Comparison of ENCODE assay signal across 9 mouse cellular contexts in the genomic region with DNA sequence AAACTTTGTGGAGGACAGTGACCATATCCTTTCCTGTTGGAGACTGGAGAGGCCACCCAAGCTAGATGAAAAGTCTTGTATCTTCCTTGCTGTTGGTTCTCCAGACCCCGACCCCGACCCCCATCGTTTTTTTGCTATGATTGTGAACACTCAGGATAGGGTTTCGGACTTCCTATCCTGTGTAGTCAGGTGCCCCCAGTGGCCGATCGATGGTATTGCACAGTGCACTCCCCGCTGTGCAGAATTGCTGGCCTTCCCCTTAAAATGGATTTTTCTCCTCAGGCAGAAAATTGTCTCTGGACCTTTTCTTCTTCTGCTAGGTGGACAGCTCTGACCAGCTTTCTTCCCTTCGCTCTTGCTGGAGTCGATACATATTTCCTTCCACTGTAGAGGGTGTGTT. TPM values are rescaled to one million over a fixed set of nuclear protein-coding genes. Genes with fewer than 3 reads are reported as not detected.
A peak's percentile ranks its signal among the peaks of the same experiment; 100 is the strongest.
DNase-seq lines count a peak whose midpoint lies in the region; ATAC-seq and TF ChIP-seq lines count a peak whose summit lies in the region.
"Had no signal": no experiment of that assay in that cellular context is flagged by ENCODE, and none has a peak within 500 bp of the region (broad histone marks: within the 10 kb centered on the region; RNA-seq: fewer than 3 reads in every experiment).

No protein-coding gene starts in this region.

- in situ Hi-C loops in CH12.LX (cut with MboI; ENCODE audit: low pct_ligation_motif_present, low pct_unique_long_range_greater_than_20kb, low sequenced_read_pairs): no loop called here

- no peak overlapping the region for H3K4me2 ChIP-seq in kidney, embryonic 15.5 days
- no peak overlapping the region for H3K4me2 ChIP-seq in CH12.LX (ENCODE audit: insufficient read depth, low read depth, poor library complexity, severe bottlenecking)

- TF ChIP-seq POLR2A in CH12.LX (IDR thresholded peaks at IDR 0.05; ENCODE audit: low read depth, low read length): no peak

- no peaks in the 10 kb centered on the region for H3K79me2 ChIP-seq in CH12.LX (replicated peaks; ENCODE audit: control insufficient read depth, extremely low read depth, insufficient read depth, poor library complexity, severe bottlenecking)

- dilution Hi-C loops in CH12.LX (cut with MboI; ENCODE audit: extremely low pct_ligation_motif_present, extremely low pct_unique_long_range_greater_than_20kb, low sequenced_read_pairs): no loop called here

- ATAC-seq in kidney, embryonic 15.5 days (replicated peaks; ENCODE audit: low FRiP score): no peak
- ATAC-seq in megakaryocyte-erythroid progenitor cell, adult 5-6 weeks (replicated peaks; ENCODE audit: low FRiP score, low TSS enrichment, poor library complexity, severe bottlenecking): no peak

- no peak for TF ChIP-seq EP300 in CH12.LX (IDR thresholded peaks at IDR 0.05; ENCODE audit: low read length)

- TF ChIP-seq RAD21 in CH12.LX (IDR thresholded peaks at IDR 0.05; ENCODE audit: low read depth, low read length): peak; percentile 32

- H3K4me1 ChIP-seq in kidney, embryonic 15.5 days: no peaks in the 10 kb centered on the region
- H3K4me1 ChIP-seq in CH12.LX (ENCODE audit: control insufficient read depth in 1 of 2, insufficient read depth in 2 of 2): no peaks in the 10 kb centered on the region

- no peak overlapping the region for H3K27ac ChIP-seq in kidney, embryonic 15.5 days
- H3K27ac ChIP-seq in CH12.LX (ENCODE audit: insufficient read depth, low read depth): no peak overlapping the region

- H3K27me3 ChIP-seq in kidney, embryonic 15.5 days: 0 out of 2 replicates have a peak, but pooled peaks cover 4% of the 10 kb centered on the region
- H3K27me3 ChIP-seq in CH12.LX (replicated peaks): peaks cover 59% of the 10 kb centered on the region

- H3K4me3 ChIP-seq in kidney, embryonic 15.5 days (replicated peaks): no peak overlapping the region
- no peak overlapping the region for H3K4me3 ChIP-seq in CH12.LX (replicated peaks in 1 of 3; ENCODE audit: low read depth in 2 of 3, low read length in 2 of 3, poor library complexity in 1 of 3)

- no peaks in the 10 kb centered on the region for H3K36me3 ChIP-seq in kidney, embryonic 15.5 days
- H3K36me3 ChIP-seq in CH12.LX (replicated peaks in 1 of 2; ENCODE audit: control insufficient read depth in 1 of 2, insufficient read depth in 1 of 2, low read length in 1 of 2): no peaks in the 10 kb centered on the region

- H3K9ac ChIP-seq in kidney, embryonic 15.5 days: no peak overlapping the region
- no peak overlapping the region for H3K9ac ChIP-seq in CH12.LX (ENCODE audit: insufficient read depth, low read depth)

- no peaks in the 10 kb centered on the region for H3K9me3 ChIP-seq in kidney, embryonic 15.5 days (replicated peaks)
- H3K9me3 ChIP-seq in CH12.LX (replicated peaks; ENCODE audit: low read length): peaks cover 7% of the 10 kb centered on the region

- TF ChIP-seq CTCF in CH12.LX (conservative IDR thresholded peaks at IDR 0.05 in 1 of 2, IDR thresholded peaks at IDR 0.05 in 1 of 2; ENCODE audit: low read depth in 2 of 2, low read length in 2 of 2): peak; percentile 67 to 86

- 27% methylated on average over 9 of the region's 9 CpGs for WGBS in kidney, embryonic 15.5 days

- DNase-seq in adrenal gland, postnatal 14 days: peak; percentile 30
- no peak for DNase-seq in adrenal gland, adult 8-10 months
- DNase-seq in kidney, postnatal 10 days: peak; percentile 60
- peak; percentile 16 for DNase-seq in CH12.LX (ENCODE audit: extremely low read depth)
- peak; percentile 58 for DNase-seq in forelimb bud, embryonic 11.5 days (ENCODE audit: low read depth, low spot score)
- DNase-seq in thymus, postnatal 25 days: peak; percentile 3

TF ChIP-seq in CH12.LX, 34 proteins besides CTCF, POLR2A, EP300 and RAD21:
- TF ChIP-seq CHD2 (IDR thresholded peaks at IDR 0.05; ENCODE audit: low read length) (no peak), TCF12 (IDR thresholded peaks at IDR 0.05; ENCODE audit: low read depth, low read length) (no peak), USF2 (conservative IDR thresholded peaks at IDR 0.05; ENCODE audit: low read depth, low read length) (no peak), NELFE (IDR thresholded peaks at IDR 0.05; ENCODE audit: low read depth, low read length) (no peak), SIN3A (IDR thresholded peaks at IDR 0.05; ENCODE audit: low read length) (no peak), CHD1 (IDR thresholded peaks at IDR 0.05; ENCODE audit: low read depth, low read length) (no peak), HCFC1 (IDR thresholded peaks at IDR 0.05; ENCODE audit: low read depth, low read length) (no peak)

RNA-seq across cellular contexts. Expression of a gene that starts 22.5 kb away (rescaled TPM):
- total RNA-seq in adrenal gland, postnatal 14 days (2021): not detected in 2 replicates
- under 1 TPM in 2 of 4 experiments, not detected in 2; 0.17 to 0.40 TPM for total RNA-seq in adrenal gland, adult 8-10 months (2022)
- polyA plus RNA-seq in kidney, embryonic 15.5 days (2015; fragmentation: Nextera tagmentation; extraction: Ambion mirVana): 0.41 and 0.70 TPM in 2 replicates
- total RNA-seq in CH12.LX (2012; rRNA removed) (0.21 and 0.42 TPM in 2 replicates), CH12.LX (2014; rRNA removed) (0.07 TPM in 1 of 2 replicates, not detected in the other)
- not detected in 2 replicates for polyA plus RNA-seq in CH12.LX (2012; ENCODE audit: insufficient read length, low read depth)
- not detected in 2 replicates for total RNA-seq in megakaryocyte-erythroid progenitor cell, adult 5-6 weeks (2014; fragmentation: Nextera tagmentation)
- total RNA-seq in megakaryocyte-erythroid progenitor cell, adult 5-6 weeks (2017): not detected in 2 replicates
- total RNA-seq: heart, adult 18-20 months had no signal

RNA-seq across cellular contexts. Expression of a gene that starts 31.9 kb away (rescaled TPM):
- total RNA-seq in adrenal gland, postnatal 14 days (2021): 5.9 and 6.6 TPM in 2 replicates
- 1 to 10 TPM; 4.1 to 6.4 (median 6.0) TPM for total RNA-seq in adrenal gland, adult 8-10 months (2022)
- 5.1 and 6.1 TPM in 2 replicates for polyA plus RNA-seq in kidney, embryonic 15.5 days (2015; fragmentation: Nextera tagmentation; extraction: Ambion mirVana)
- total RNA-seq in CH12.LX (2012; rRNA removed) (not detected in 2 replicates), CH12.LX (2014; rRNA removed) (not detected in 2 replicates)
- not detected in 2 replicates for polyA plus RNA-seq in CH12.LX (2012; ENCODE audit: insufficient read length, low read depth)
- total RNA-seq in megakaryocyte-erythroid progenitor cell, adult 5-6 weeks (2014; fragmentation: Nextera tagmentation): 0.07 TPM in 1 of 2 replicates, not detected in the other
- not detected in 2 replicates for total RNA-seq in megakaryocyte-erythroid progenitor cell, adult 5-6 weeks (2017)
